Mouse (Mus musculus): ENCODE results near the gene Xirp2. TPM values are rescaled to one million over a fixed set of nuclear protein-coding genes. Genes with fewer than 3 reads are reported as not detected.
"Not testable (repeated sequence)": the region's sequence is repeated elsewhere in the genome, so short reads cannot be mapped to it uniquely, and the experiment has no call there.

Xirp2 gene
- polyA plus RNA-seq (2015; fragmentation: Nextera tagmentation; extraction: Ambion mirVana) = 0.01 and 0.03 TPM in 2 replicates

- Histone ChIP-seq H3K36me3 (no peaks in the 10 kb centered on the region), H3K9ac (replicated peaks) (no peak within 1 kb of the TSS), H3K4me2 (replicated peaks) (no peak within 1 kb of the TSS), H3K27me3 (no peaks in the 10 kb centered on the region), H3K9me3 (no peaks in the 10 kb centered on the region), H3K27ac (replicated peaks) (no peak within 1 kb of the TSS), H3K4me1 (no peaks in the 10 kb centered on the region), H3K4me3 (no peak within 1 kb of the TSS)
- 86% methylated on average over 3 of the region's 3 CpGs for WGBS
- ATAC-seq (replicated peaks) = no peak
These were observed at the start of gene Xirp2 for GRCm38 (mm10) chr2:67445780-67446179. TSS of gene Xirp2 (plus strand) at chr2:67446002.

- not testable (repeated sequence) for H3K4me2 ChIP-seq (replicated peaks); H3K4me3 ChIP-seq; H3K9ac ChIP-seq (replicated peaks); ATAC-seq (replicated peaks); H3K27ac ChIP-seq (replicated peaks); H3K9me3 ChIP-seq; H3K36me3 ChIP-seq; H3K4me1 ChIP-seq; H3K27me3 ChIP-seq
- WGBS = no CpG with 5 or more reads among the region's 1 CpGs
These were observed 32.4 kb upstream of the Xirp2 start, which contains the start of gene Gm21830 for GRCm38 (mm10) chr2:67413425-67413824. TSS of gene Gm21830 (plus strand) at chr2:67413725.

GRCm38 (mm10) chr2:67420853-67421252 lies 24.9 kb upstream of the Xirp2 start:
- Histone ChIP-seq H3K9ac (replicated peaks) (no peak overlapping the region), H3K27ac (replicated peaks) (no peak overlapping the region), H3K27me3 (no peaks in the 10 kb centered on the region), H3K4me3 (no peak overlapping the region), H3K9me3 (no peaks in the 10 kb centered on the region), H3K4me2 (replicated peaks) (no peak overlapping the region), H3K36me3 (no peaks in the 10 kb centered on the region), H3K4me1 (no peaks in the 10 kb centered on the region)
- no peak for ATAC-seq (replicated peaks)

- no peak for ATAC-seq (replicated peaks)
- Histone ChIP-seq H3K4me3 (no peak overlapping the region), H3K27ac (replicated peaks) (no peak overlapping the region), H3K9me3 (no peaks in the 10 kb centered on the region), H3K4me2 (replicated peaks) (no peak overlapping the region), H3K9ac (replicated peaks) (no peak overlapping the region), H3K4me1 (no peaks in the 10 kb centered on the region), H3K27me3 (no peaks in the 10 kb centered on the region), H3K36me3 (no peaks in the 10 kb centered on the region)
- 98% methylated on average over 1 of the region's 1 CpGs for WGBS
These were observed 23.0 kb upstream of the Xirp2 start for GRCm38 (mm10) chr2:67422799-67423198.

- 69% methylated on average over 2 of the region's 2 CpGs for WGBS
- no peaks in the 10 kb centered on the region for H3K4me1 ChIP-seq
These were observed 12.7 kb upstream of the Xirp2 start, which contains the start of gene Gm26727 for GRCm38 (mm10) chr2:67433081-67433480. TSS of gene Gm26727 (minus strand) at chr2:67433181.

GRCm38 (mm10) chr2:67438309-67438708 lies 7.5 kb upstream of the Xirp2 start:
- no peaks in the 10 kb centered on the region for H3K27me3 ChIP-seq
- no peak overlapping the region for H3K4me3 ChIP-seq
- no peaks in the 10 kb centered on the region for H3K4me1 ChIP-seq
- no peaks in the 10 kb centered on the region for H3K36me3 ChIP-seq
- H3K27ac ChIP-seq (replicated peaks) = no peak overlapping the region
- no peak overlapping the region for H3K9ac ChIP-seq (replicated peaks)
- H3K9me3 ChIP-seq = no peaks in the 10 kb centered on the region
- 93% methylated on average over 8 of the region's 8 CpGs for WGBS
- H3K4me2 ChIP-seq (replicated peaks) = no peak overlapping the region
- ATAC-seq (replicated peaks) = no peak

More at GRCm38 (mm10) chr2:67433081-67433480, 12.7 kb upstream of the Xirp2 start, which contains the start of gene Gm26727:
- ATAC-seq (replicated peaks) = no peak
- Histone ChIP-seq H3K4me3 (no peak within 1 kb of the TSS), H3K27me3 (no peaks in the 10 kb centered on the region), H3K36me3 (no peaks in the 10 kb centered on the region), H3K9ac (replicated peaks) (no peak within 1 kb of the TSS), H3K27ac (replicated peaks) (no peak within 1 kb of the TSS), H3K9me3 (no peaks in the 10 kb centered on the region), H3K4me2 (replicated peaks) (no peak within 1 kb of the TSS)

GRCm38 (mm10) chr2:67446772-67447171 lies 970 bp downstream of the Xirp2 start:
- Histone ChIP-seq H3K9ac (replicated peaks) (no peak overlapping the region), H3K27ac (replicated peaks) (no peak overlapping the region), H3K36me3 (no peaks in the 10 kb centered on the region), H3K9me3 (no peaks in the 10 kb centered on the region), H3K27me3 (no peaks in the 10 kb centered on the region), H3K4me2 (replicated peaks) (no peak overlapping the region), H3K4me1 (no peaks in the 10 kb centered on the region), H3K4me3 (no peak overlapping the region)
- WGBS = 93% methylated on average over 1 of the region's 1 CpGs
- ATAC-seq (replicated peaks) = no peak

- Histone ChIP-seq H3K9ac (replicated peaks) (no peak overlapping the region), H3K4me1 (no peaks in the 10 kb centered on the region), H3K4me2 (replicated peaks) (no peak overlapping the region), H3K36me3 (no peaks in the 10 kb centered on the region), H3K27ac (replicated peaks) (no peak overlapping the region), H3K27me3 (no peaks in the 10 kb centered on the region), H3K4me3 (no peak overlapping the region), H3K9me3 (no peaks in the 10 kb centered on the region)
- 73% methylated on average over 12 of the region's 12 CpGs for WGBS
- ATAC-seq (replicated peaks) = no peak
These were observed 1.4 kb downstream of the Xirp2 start for GRCm38 (mm10) chr2:67447206-67447605.

GRCm38 (mm10) chr2:67460857-67461256 lies 15.1 kb downstream of the Xirp2 start:
- ATAC-seq (replicated peaks) = no peak
- Histone ChIP-seq H3K9ac (replicated peaks) (no peak overlapping the region), H3K4me1 (no peaks in the 10 kb centered on the region), H3K36me3 (no peaks in the 10 kb centered on the region), H3K27ac (replicated peaks) (no peak overlapping the region), H3K4me2 (replicated peaks) (no peak overlapping the region), H3K27me3 (no peaks in the 10 kb centered on the region), H3K9me3 (no peaks in the 10 kb centered on the region), H3K4me3 (no peak overlapping the region)
- 82% methylated on average over 3 of the region's 3 CpGs for WGBS

- no peak overlapping the region for H3K4me3 ChIP-seq
- no peaks in the 10 kb centered on the region for H3K27me3 ChIP-seq
- H3K36me3 ChIP-seq = no peaks in the 10 kb centered on the region
- H3K4me2 ChIP-seq (replicated peaks) = no peak overlapping the region
- H3K27ac ChIP-seq (replicated peaks) = no peak overlapping the region
- H3K9me3 ChIP-seq = no peaks in the 10 kb centered on the region
- no peak for ATAC-seq (replicated peaks)
- H3K4me1 ChIP-seq = no peaks in the 10 kb centered on the region
- 94% methylated on average over 7 of the region's 7 CpGs for WGBS
- H3K9ac ChIP-seq (replicated peaks) = no peak overlapping the region
These were observed 21.2 kb downstream of the Xirp2 start for GRCm38 (mm10) chr2:67467036-67467435.

- 91% methylated on average over 5 of the region's 5 CpGs for WGBS
- H3K27me3 ChIP-seq; H3K9ac ChIP-seq (replicated peaks); H3K4me1 ChIP-seq; H3K36me3 ChIP-seq; H3K4me2 ChIP-seq (replicated peaks); H3K4me3 ChIP-seq; H3K9me3 ChIP-seq; ATAC-seq (replicated peaks); H3K27ac ChIP-seq (replicated peaks): not testable (repeated sequence)
These were observed 24.2 kb downstream of the Xirp2 start for GRCm38 (mm10) chr2:67470030-67470429.

GRCm38 (mm10) chr2:67477753-67478152 lies 32.0 kb downstream of the Xirp2 start:
- Histone ChIP-seq H3K9me3 (no peaks in the 10 kb centered on the region), H3K4me2 (replicated peaks) (no peak overlapping the region), H3K27ac (replicated peaks) (no peak overlapping the region), H3K36me3 (no peaks in the 10 kb centered on the region), H3K4me3 (no peak overlapping the region), H3K4me1 (no peaks in the 10 kb centered on the region), H3K9ac (replicated peaks) (no peak overlapping the region), H3K27me3 (no peaks in the 10 kb centered on the region)
- WGBS = 16% methylated on average over 6 of the region's 6 CpGs
- ATAC-seq (replicated peaks) = no peak

- Histone ChIP-seq H3K27me3 (no peaks in the 10 kb centered on the region), H3K27ac (replicated peaks) (no peak overlapping the region), H3K9me3 (no peaks in the 10 kb centered on the region), H3K36me3 (no peaks in the 10 kb centered on the region), H3K9ac (replicated peaks) (no peak overlapping the region), H3K4me2 (replicated peaks) (no peak overlapping the region), H3K4me3 (no peak overlapping the region), H3K4me1 (no peaks in the 10 kb centered on the region; the same call in 1 of the 2 replicates)
- no peak for ATAC-seq (replicated peaks)
- 76% methylated on average over 3 of the region's 3 CpGs for WGBS
These were observed 35.2 kb downstream of the Xirp2 start for GRCm38 (mm10) chr2:67481051-67481450.
